Mouse (Mus musculus): Measurements from ENCODE around the gene Pitpnm3. TPM values are rescaled to one million over a fixed set of nuclear protein-coding genes. Genes with fewer than 3 reads are reported as not detected.

Gene Pitpnm3
- polyA plus RNA-seq, 1 experiment from 2014 or later = 1.8 TPM

DNA sequence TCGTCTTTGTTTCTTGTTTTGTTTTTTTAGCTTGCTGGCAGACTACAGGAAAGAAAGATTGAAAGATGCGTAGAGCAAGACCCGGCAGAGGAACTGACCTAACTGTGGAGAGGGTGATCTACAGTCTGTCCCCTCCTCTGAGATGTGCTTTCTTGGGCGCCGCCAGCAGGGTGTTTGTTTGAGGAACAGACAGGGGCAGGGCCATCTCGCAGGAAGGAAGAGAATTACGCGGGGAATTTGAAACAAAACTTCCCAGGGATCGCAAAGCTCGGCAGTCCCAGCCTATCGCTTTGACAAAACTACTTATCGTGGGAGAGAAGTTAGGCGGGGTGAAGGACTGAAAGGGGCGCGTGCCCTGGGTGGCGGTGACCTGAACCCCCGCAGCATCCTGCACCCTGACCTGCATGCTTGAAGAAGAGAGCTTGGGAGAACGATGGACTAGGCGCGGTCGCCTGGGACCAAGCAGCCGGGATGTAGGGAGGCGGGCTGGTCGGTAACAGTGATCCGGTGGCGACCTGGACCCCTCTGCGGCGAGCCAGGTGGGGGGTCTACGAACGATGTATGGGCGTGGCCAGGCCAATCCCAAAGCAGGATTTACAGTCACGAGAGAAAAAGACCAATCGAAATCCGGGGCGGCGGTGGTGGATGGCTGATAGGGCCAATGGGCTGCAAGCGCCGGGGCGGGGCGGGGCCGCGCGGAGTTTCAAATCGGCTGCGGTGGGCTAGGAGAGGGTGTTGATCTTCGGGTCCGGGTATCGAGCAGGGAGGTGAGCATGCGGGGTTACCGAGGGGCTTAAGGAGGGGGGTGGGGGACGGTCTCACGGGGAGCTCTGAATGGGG is 93.6 kb downstream of the Pitpnm3 start, which contains the start of gene Pimreg:
Gene Pimreg, plus strand, starts transcription at position 265 of the 840 bp plus-strand sequence.
- Histone ChIP-seq H3K4me3 (peak within 1 kb of the TSS; percentile 87), H3K4me1 (peaks cover 50% of the 10 kb centered on the region), H3K4me2 (replicated peaks) (peak within 1 kb of the TSS; percentile 87), H3K27me3 (no peaks in the 10 kb centered on the region), H3K36me3 (peaks cover 7% of the 10 kb centered on the region; the same call in 1 of the 2 replicates), H3K9ac (replicated peaks) (peak within 1 kb of the TSS; percentile 75), H3K27ac (replicated peaks) (peak within 1 kb of the TSS; percentile 82), H3K9me3 (no peaks in the 10 kb centered on the region)
- WGBS = under 1% methylated on average over 52 of the region's 52 CpGs
- peak; percentile 93 for ATAC-seq (replicated peaks)

DNA sequence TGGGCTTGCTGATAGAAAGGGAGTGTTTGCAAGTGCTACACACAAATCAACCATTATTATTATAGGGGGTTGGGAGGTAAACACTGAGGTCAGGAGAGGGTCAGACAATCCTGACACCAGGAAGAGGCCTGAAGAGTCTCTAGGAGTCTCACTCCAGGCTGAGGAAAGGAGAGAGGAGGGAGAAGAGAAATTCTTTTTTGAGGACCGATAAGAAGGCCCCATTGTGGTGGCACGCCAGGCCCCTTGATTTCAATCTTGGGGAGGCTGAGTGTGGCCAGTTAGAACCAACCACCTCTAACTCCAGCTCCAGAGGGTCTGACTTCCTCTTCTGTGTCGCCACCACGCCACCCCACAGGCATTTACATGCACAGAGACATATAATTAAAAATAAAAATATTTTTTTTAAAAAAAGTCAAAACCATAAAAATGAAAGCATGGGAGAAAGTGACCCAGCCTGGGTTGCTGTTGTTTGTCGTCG is 94.2 kb downstream of the Pitpnm3 start:
- H3K4me3 ChIP-seq = peak overlapping the region; percentile 87
- H3K9me3 ChIP-seq = no peaks in the 10 kb centered on the region
- peak overlapping the region; percentile 75 for H3K9ac ChIP-seq (replicated peaks)
- ATAC-seq (replicated peaks) = no peak
- H3K4me2 ChIP-seq (replicated peaks) = peak overlapping the region; percentile 87
- 16% methylated on average over 6 of the region's 6 CpGs for WGBS
- peaks cover 50% of the 10 kb centered on the region for H3K4me1 ChIP-seq
- peak overlapping the region; percentile 82 for H3K27ac ChIP-seq (replicated peaks)
- no peaks in the 10 kb centered on the region for H3K27me3 ChIP-seq
- H3K36me3 ChIP-seq = peaks cover 6% of the 10 kb centered on the region; the same call in 1 of the 2 replicates

DNA sequence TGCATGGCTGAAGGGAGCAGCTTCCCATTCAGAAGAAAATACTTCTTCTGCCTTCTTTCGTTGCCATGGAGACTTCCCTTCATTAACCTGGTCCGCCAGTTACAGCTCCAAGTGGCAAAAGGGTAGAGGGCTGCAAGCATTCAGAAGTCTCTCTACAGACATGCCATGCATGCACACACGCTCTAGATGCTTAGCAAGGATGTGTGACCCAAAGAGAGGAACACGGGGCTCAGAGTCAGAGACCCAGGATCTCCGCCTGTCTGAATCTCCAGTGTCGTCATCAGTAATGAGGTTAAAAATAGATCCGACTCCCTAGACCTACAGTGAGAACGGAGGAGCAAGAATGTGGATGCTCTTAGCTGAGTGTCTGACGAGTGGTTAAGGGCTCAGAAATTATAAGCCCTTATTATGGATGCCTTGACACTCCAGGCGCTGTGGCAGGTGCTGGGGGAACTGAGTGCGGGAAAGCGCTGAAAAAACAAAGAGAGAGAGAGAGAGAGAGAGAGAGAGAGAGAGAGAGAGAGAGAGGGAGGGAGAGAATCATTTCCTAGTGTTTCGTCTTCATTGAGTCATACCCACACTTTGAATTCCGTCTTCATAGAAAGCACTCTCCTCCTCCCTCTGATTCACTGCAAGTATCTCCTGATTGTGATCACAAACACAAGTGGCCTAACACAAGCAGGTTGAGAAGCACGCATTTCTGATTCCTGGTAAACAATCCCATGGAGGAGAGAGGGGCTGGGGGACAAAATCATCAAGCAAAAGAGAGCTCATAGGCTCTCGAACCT is 95.8 kb downstream of the Pitpnm3 start:
- H3K9me3 ChIP-seq = no peaks in the 10 kb centered on the region
- WGBS = 22% methylated on average over 16 of the region's 16 CpGs
- no peaks in the 10 kb centered on the region for H3K36me3 ChIP-seq
- peaks cover 50% of the 10 kb centered on the region for H3K4me1 ChIP-seq
- ATAC-seq (replicated peaks) = no peak; the same call in 1 of the 2 replicates
- H3K4me3 ChIP-seq = peak overlapping the region; percentile 3; the same call in 1 of the 2 replicates
- H3K9ac ChIP-seq (replicated peaks) = peak overlapping the region; percentile 26
- peak overlapping the region; percentile 74 for H3K27ac ChIP-seq (replicated peaks)
- no peaks in the 10 kb centered on the region for H3K27me3 ChIP-seq
- peak overlapping the region; percentile 28 for H3K4me2 ChIP-seq (replicated peaks)

DNA sequence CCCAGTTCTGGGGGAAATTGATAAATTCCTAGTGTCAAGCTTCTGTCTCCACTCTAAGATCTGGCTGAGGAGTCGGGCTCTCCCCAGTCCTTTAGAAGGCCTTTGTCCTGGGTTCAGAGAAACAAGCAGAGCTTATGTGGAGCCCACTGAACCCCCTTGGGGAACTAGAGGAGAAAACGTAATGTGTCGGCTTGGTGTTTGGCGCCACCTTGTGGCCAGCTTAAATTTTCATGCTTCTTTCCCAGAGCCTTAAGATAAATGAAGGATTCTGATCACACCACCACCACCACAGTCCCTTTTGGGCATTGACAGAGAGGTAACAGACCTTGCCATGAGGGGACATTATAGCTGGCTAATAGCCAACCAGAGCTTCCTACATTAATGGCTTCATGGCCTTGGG is 97.6 kb downstream of the Pitpnm3 start:
- no peaks in the 10 kb centered on the region for H3K36me3 ChIP-seq
- no peak overlapping the region for H3K4me3 ChIP-seq
- H3K4me1 ChIP-seq = peaks cover 32% of the 10 kb centered on the region
- H3K9me3 ChIP-seq = no peaks in the 10 kb centered on the region
- no peak overlapping the region for H3K4me2 ChIP-seq (replicated peaks)
- WGBS = 1% methylated on average over 4 of the region's 4 CpGs
- H3K9ac ChIP-seq (replicated peaks) = no peak overlapping the region
- no peak for ATAC-seq (replicated peaks)
- H3K27ac ChIP-seq (replicated peaks) = no peak overlapping the region
- H3K27me3 ChIP-seq = no peaks in the 10 kb centered on the region

DNA sequence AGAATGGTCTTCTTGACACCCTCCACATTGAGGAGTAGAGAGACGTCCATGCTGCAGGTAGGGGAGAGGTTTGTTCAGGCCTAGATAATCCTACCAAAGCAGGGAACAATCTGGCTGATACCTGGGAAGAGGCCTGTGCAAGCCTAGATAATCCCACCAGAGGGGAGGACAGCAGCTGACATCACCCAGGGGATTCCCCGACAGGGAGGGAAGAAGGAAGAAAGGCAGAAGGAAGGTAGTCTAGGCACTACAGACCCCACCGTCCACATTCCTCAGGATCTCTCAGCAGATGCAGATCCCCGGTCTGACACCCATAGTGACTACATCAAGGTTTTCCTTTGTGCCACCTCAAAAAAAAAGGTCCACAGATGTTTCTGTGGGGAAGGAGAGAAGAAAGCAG is 98.2 kb downstream of the Pitpnm3 start, which contains the start of gene Aipl1:
Gene Aipl1, minus strand, starts transcription at position 101 of the 400 bp plus-strand sequence.
- Histone ChIP-seq H3K27me3 (no peaks in the 10 kb centered on the region), H3K27ac (replicated peaks) (no peak within 1 kb of the TSS), H3K36me3 (no peaks in the 10 kb centered on the region), H3K9ac (replicated peaks) (no peak within 1 kb of the TSS), H3K4me3 (no peak within 1 kb of the TSS), H3K9me3 (no peaks in the 10 kb centered on the region), H3K4me2 (replicated peaks) (no peak within 1 kb of the TSS), H3K4me1 (peaks cover 26% of the 10 kb centered on the region)
- 63% methylated on average over 4 of the region's 4 CpGs for WGBS
- no peak for ATAC-seq (replicated peaks)

DNA sequence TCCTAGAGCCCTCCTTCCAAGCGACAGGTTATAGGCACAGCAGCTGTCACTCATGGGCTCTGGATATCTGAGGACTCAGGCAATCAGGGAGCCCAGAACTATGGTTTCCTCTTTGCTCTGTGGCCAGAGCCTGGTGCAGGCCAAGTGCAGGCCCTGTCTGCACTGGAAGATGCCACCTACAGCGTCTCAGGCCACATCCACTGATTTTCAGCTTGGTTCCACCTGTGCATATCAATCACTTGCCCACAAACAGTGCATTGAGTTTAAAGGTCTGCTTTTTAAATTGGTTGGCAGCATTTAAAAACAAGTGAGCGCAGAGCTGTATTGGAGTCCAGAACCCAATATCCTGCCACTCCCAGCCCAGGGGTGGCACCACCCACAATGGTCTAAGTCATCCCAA is 103.0 kb downstream of the Pitpnm3 start:
- Histone ChIP-seq H3K4me1 (peaks cover 13% of the 10 kb centered on the region; the same call in 1 of the 2 replicates), H3K9me3 (no peaks in the 10 kb centered on the region), H3K27ac (replicated peaks) (no peak overlapping the region), H3K4me2 (replicated peaks) (no peak overlapping the region), H3K27me3 (no peaks in the 10 kb centered on the region), H3K4me3 (no peak overlapping the region), H3K36me3 (no peaks in the 10 kb centered on the region), H3K9ac (replicated peaks) (no peak overlapping the region)
- ATAC-seq (replicated peaks) = no peak
- 87% methylated on average over 3 of the region's 3 CpGs for WGBS

DNA sequence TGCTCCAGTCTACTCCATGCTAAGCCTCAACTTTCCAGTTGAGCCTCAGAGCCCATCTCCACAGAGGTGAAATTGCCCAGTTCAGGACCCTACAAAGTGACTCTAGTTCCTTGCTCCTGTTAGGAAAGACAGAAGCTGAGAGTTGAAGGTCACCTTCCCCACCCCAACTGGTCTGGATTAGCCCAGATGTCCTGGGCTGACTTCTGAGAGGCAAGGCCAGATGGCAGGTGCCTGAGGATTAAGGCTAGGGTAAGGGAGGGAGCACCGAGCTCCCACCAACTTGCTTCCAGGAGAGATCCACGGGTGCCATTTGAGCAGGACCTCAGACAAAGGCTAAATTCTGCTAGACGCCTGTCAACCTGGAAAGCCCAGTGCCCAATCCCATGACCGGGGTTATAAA is 103.5 kb downstream of the Pitpnm3 start:
- Histone ChIP-seq H3K4me3 (no peak overlapping the region), H3K27me3 (no peaks in the 10 kb centered on the region), H3K27ac (replicated peaks) (no peak overlapping the region), H3K9ac (replicated peaks) (no peak overlapping the region), H3K4me2 (replicated peaks) (no peak overlapping the region), H3K36me3 (no peaks in the 10 kb centered on the region), H3K4me1 (peaks cover 13% of the 10 kb centered on the region; the same call in 1 of the 2 replicates), H3K9me3 (no peaks in the 10 kb centered on the region)
- WGBS = 74% methylated on average over 4 of the region's 4 CpGs
- ATAC-seq (replicated peaks) = no peak

DNA sequence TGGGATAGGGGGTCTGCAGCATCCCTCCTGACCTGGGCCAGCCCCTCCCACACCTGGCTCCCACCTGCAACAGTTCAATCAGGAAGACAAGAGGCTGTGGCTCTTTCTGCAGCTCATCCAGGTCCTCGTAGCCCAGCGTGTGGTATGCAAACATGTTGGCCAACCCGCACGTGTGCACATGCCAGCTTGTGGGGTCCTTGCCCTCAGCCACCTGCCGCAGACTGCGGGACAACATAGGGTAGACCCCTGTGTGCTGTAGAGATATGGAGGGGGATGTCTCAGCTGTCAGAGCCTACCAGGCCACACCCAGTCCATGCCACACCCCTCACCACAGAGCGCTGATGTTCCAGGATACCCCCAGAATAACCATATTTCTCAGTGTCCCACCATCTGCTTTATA is 104.2 kb downstream of the Pitpnm3 start:
- no peaks in the 10 kb centered on the region for H3K27me3 ChIP-seq
- no peak for ATAC-seq (replicated peaks)
- no peak overlapping the region for H3K27ac ChIP-seq (replicated peaks)
- H3K4me1 ChIP-seq = peaks cover 13% of the 10 kb centered on the region; the same call in 1 of the 2 replicates
- WGBS = 90% methylated on average over 7 of the region's 7 CpGs
- H3K4me2 ChIP-seq (replicated peaks) = no peak overlapping the region
- H3K9me3 ChIP-seq = no peaks in the 10 kb centered on the region
- no peak overlapping the region for H3K9ac ChIP-seq (replicated peaks)
- no peaks in the 10 kb centered on the region for H3K36me3 ChIP-seq
- H3K4me3 ChIP-seq = no peak overlapping the region

DNA sequence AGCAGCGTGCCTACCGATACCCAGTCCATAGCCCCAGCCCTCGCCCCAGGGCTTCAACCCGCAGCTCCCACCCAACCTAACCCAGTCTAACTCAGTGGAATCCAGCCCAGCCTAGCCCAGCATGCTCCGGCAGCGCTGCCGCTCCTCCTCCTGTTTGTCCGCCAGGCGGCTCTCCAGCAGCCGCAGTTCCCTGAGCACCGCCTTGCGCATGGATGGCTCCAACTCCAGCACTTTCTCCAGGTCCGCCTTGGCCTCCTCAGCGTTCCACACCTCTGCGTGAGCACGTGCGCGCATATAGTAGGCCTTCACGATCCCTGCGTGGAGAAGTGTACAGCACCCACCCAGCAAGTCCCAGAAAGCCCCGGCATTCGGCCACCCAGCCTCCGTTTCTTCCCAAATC is 106.4 kb downstream of the Pitpnm3 start:
- Histone ChIP-seq H3K9ac (replicated peaks) (no peak overlapping the region), H3K4me3 (no peak overlapping the region), H3K27me3 (no peaks in the 10 kb centered on the region), H3K9me3 (no peaks in the 10 kb centered on the region), H3K27ac (replicated peaks) (no peak overlapping the region), H3K4me2 (replicated peaks) (no peak overlapping the region), H3K4me1 (peaks cover 15% of the 10 kb centered on the region), H3K36me3 (no peaks in the 10 kb centered on the region)
- WGBS = 19% methylated on average over 23 of the region's 23 CpGs
- ATAC-seq (replicated peaks) = peak; percentile 21; the same call in 1 of the 2 replicates

DNA sequence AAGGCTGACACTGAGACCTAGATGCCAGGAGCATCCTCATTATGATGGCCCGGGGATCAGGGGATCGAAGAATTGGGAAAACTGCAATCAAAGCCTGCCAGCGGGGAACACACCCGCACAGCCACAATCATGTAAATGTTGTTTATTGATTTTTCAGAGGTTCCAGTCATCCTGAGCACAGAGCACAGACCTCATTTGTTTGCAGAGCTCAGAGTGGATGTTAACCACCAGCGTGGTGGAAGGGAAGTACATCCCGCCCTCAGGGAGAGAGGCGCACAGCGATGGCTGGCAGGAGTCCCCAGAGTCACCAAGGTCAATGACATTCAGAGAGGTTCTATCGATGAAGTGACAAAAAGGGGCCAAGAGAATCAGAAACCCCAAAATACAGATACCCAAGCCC is 107.7 kb downstream of the Pitpnm3 start:
- Histone ChIP-seq H3K4me3 (no peak overlapping the region), H3K27me3 (no peaks in the 10 kb centered on the region), H3K4me2 (replicated peaks) (no peak overlapping the region), H3K4me1 (peaks cover 23% of the 10 kb centered on the region), H3K27ac (replicated peaks) (no peak overlapping the region), H3K9me3 (no peaks in the 10 kb centered on the region), H3K9ac (replicated peaks) (no peak overlapping the region), H3K36me3 (no peaks in the 10 kb centered on the region)
- 84% methylated on average over 9 of the region's 9 CpGs for WGBS
- ATAC-seq (replicated peaks) = no peak

DNA sequence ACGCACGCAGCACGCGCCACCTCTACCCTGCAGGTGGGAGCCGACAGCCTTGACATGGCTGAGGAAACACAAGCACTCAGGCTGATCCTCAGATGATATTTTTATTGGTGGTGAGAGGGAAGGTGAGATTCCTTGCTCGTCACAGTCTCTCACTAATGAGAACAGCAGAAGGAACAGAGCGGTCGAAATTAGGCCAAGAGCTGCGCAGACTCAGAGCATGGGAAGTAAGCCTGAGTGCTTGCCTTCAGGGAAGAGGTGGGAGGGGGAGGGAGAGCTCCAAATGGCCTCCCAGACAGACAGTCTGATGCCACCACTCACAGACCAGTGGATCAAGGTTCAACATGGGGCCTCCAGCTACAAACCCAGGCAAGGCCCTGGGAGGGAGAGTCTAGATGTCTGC is 109.1 kb downstream of the Pitpnm3 start:
- Histone ChIP-seq H3K36me3 (no peaks in the 10 kb centered on the region), H3K27me3 (no peaks in the 10 kb centered on the region), H3K9ac (replicated peaks) (no peak overlapping the region), H3K4me2 (replicated peaks) (no peak overlapping the region), H3K4me3 (no peak overlapping the region), H3K27ac (replicated peaks) (no peak overlapping the region), H3K4me1 (peaks cover 23% of the 10 kb centered on the region), H3K9me3 (no peaks in the 10 kb centered on the region)
- no peak for ATAC-seq (replicated peaks)
- 84% methylated on average over 9 of the region's 9 CpGs for WGBS

DNA sequence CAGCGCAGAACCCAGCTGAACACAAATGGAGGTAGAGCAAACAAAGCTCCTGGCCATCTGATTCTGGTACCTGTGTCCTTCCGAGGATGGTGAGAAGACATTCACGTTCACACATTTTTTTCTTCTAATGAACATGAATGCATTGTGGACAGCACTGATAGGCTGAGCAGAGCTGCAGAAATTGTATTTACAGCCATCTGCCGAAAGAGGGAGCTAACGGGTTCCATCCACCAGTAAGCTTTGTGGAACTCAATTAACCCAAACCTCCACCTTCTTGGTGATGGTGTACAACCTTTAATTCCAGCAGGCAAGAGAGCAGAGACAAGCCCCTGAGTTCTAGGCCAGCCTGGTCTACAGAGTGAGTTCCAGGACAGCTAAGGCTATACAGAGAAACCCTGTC is 109.7 kb downstream of the Pitpnm3 start:
- Histone ChIP-seq H3K4me1 (peaks cover 23% of the 10 kb centered on the region), H3K9ac (replicated peaks) (no peak overlapping the region), H3K27me3 (no peaks in the 10 kb centered on the region), H3K27ac (replicated peaks) (no peak overlapping the region), H3K4me2 (replicated peaks) (no peak overlapping the region), H3K9me3 (no peaks in the 10 kb centered on the region), H3K36me3 (no peaks in the 10 kb centered on the region), H3K4me3 (no peak overlapping the region)
- 32% methylated on average over 5 of the region's 5 CpGs for WGBS
- ATAC-seq (replicated peaks) = no peak

All from forebrain, embryonic 15.5 days (tissue).